Mouse (Mus musculus) G1E (cell line): ENCODE results near the gene Ctbs. TPM values are rescaled to one million over a fixed set of nuclear protein-coding genes. Genes with fewer than 3 reads are reported as not detected.

Source experiments
- ATAC-seq: 2 replicates; pipeline ENCODE4 v1.8.0; 2016; ENCODE audit warnings: mild to moderate bottlenecking; ENCODE audit not compliant: insufficient number of reproducible peaks, poor library complexity, low FRiP score, severe bottlenecking; ENCODE audit errors: extremely low read depth
- DNase-seq: peaks from one replicate; pipeline ENCODE4 v3.0.0; 2012; ENCODE audit warnings: low spot score
- H3K27me3 ChIP-seq: 2 replicates; pipeline ENCODE4 v1.6.1; 2012; ENCODE audit warnings: mild to moderate bottlenecking, low read length, inconsistent platforms; ENCODE audit not compliant: insufficient read depth
- H3K36me3 ChIP-seq: replicated peaks from 2 replicates; pipeline ENCODE3; 2012; ENCODE audit warnings: mild to moderate bottlenecking, inconsistent platforms
- H3K4me1 ChIP-seq: 2 replicates; pipeline ENCODE4 v1.6.1; 2012; ENCODE audit warnings: low read depth, low read length, inconsistent platforms, mixed read lengths; ENCODE audit not compliant: insufficient read depth
- H3K4me3 ChIP-seq: 2 replicates; pipeline ENCODE4 v1.5.1; 2012; ENCODE audit warnings: low read depth, mild to moderate bottlenecking, inconsistent platforms, low read length, moderate library complexity, mixed read lengths
- H3K9me3 ChIP-seq: replicated peaks from 2 replicates; pipeline ENCODE4 v1.6.1; 2012; ENCODE audit warnings: inconsistent platforms
- CTCF ChIP-seq: IDR thresholded peaks from 2 replicates; pipeline ENCODE4 v1.5.1; 2012; ENCODE audit warnings: low read depth, low read length, inconsistent platforms, mixed read lengths
- GATA1 ChIP-seq: IDR thresholded peaks from 2 replicates; pipeline ENCODE4 v1.6.1; 2012; ENCODE audit warnings: borderline replicate concordance, low read length, inconsistent platforms, mixed read lengths
- GATA2 ChIP-seq: IDR thresholded peaks from 2 replicates; pipeline ENCODE4 v1.6.1; 2012; ENCODE audit warnings: low read depth, low read length, inconsistent platforms, borderline replicate concordance
- POLR2AphosphoS5 ChIP-seq: IDR thresholded peaks from 2 replicates; pipeline ENCODE4 v1.6.1; 2012; ENCODE audit warnings: low read depth, low read length, inconsistent platforms; ENCODE audit not compliant: insufficient replicate concordance
- TAL1 ChIP-seq: conservative IDR thresholded peaks from 2 replicates; pipeline ENCODE4 v1.6.1; 2012; ENCODE audit warnings: low read depth, low read length, inconsistent platforms, mixed read lengths
- polyA plus RNA-seq: library from polyadenylated mRNA; stranded (reverse); fragments of >175 nt; gene quantifications from 2 replicates; pipeline ENCODE4 v1.2.3, GENCODE M21; 2012
- total RNA-seq, 2 experiments: library from RNA; stranded (forward) in 1 of 2; stranded (reverse) in 1 of 2; fragments of 200-1000 nt in 1 of 2; fragments of >200 nt in 1 of 2; fragmentation: Nextera tagmentation in 1 of 2; gene quantifications; 2 replicates each; pipeline ENCODE4 v1.2.3; 2014 to 2017

Ctbs gene
- total and polyA plus RNA-seq, 3 experiments: 14.7 to 40.9 (median 20.5) TPM

- H3K4me3 ChIP-seq: peak overlapping the region; percentile 89; the same call in 1 of the 2 replicates
- H3K27me3 ChIP-seq: no peaks in the 10 kb centered on the region
- TF ChIP-seq CTCF: no peak
- TF ChIP-seq GATA2: no peak
- no peak for TF ChIP-seq GATA1
- TF ChIP-seq POLR2AphosphoS5: no peak
- TF ChIP-seq TAL1: no peak
- DNase-seq (no peak), ATAC-seq (no peak)
- H3K36me3 ChIP-seq: peaks cover 45% of the 10 kb centered on the region
- H3K4me1 ChIP-seq: peaks cover 41% of the 10 kb centered on the region
- no peaks in the 10 kb centered on the region for H3K9me3 ChIP-seq
Observed at GRCm38 (mm10) chr3:146501601-146502123, 52.1 kb downstream of the Ctbs start.

- Histone ChIP-seq H3K36me3 (peaks cover 85% of the 10 kb centered on the region), H3K9me3 (no peaks in the 10 kb centered on the region), H3K27me3 (no peaks in the 10 kb centered on the region), H3K4me1 (peaks cover 24% of the 10 kb centered on the region), H3K4me3 (no peak overlapping the region)
- ATAC-seq (no peak), DNase-seq (no peak)
- TF ChIP-seq GATA1 (no peak), TAL1 (no peak)
Observed at GRCm38 (mm10) chr3:146506711-146507110, 57.1 kb downstream of the Ctbs start.

Other genes with a start within 250 kb of the Ctbs start
- gene Lpar3, start 228.8 kb upstream of the Ctbs start, total RNA-seq (2014; fragmentation: Nextera tagmentation): not detected in 2 replicates
- 0.11 TPM in 1 of 2 replicates, not detected in the other for gene Lpar3, start 228.8 kb upstream of the Ctbs start, total RNA-seq (2017)
- not detected in 2 replicates for gene Lpar3, start 228.8 kb upstream of the Ctbs start, polyA plus RNA-seq
- 64.0 and 74.2 TPM in 2 replicates for gene Ssx2ip, start 45.2 kb upstream of the Ctbs start, total RNA-seq (2014; fragmentation: Nextera tagmentation)
- gene Ssx2ip, start 45.2 kb upstream of the Ctbs start, total RNA-seq (2017): 53.4 and 58.6 TPM in 2 replicates
- 12.8 and 13.7 TPM in 2 replicates for gene Ssx2ip, start 45.2 kb upstream of the Ctbs start, polyA plus RNA-seq
- gene Spata1, start 50.0 kb downstream of the Ctbs start, total RNA-seq (2014; fragmentation: Nextera tagmentation): 14.9 and 19.7 TPM in 2 replicates
- 11.6 and 20.4 TPM in 2 replicates for gene Spata1, start 50.0 kb downstream of the Ctbs start, total RNA-seq (2017)
- gene Spata1, start 50.0 kb downstream of the Ctbs start, polyA plus RNA-seq: 1.3 and 1.6 TPM in 2 replicates
- gene Gng5, start 50.0 kb downstream of the Ctbs start, total RNA-seq (2014; fragmentation: Nextera tagmentation): 287 and 297 TPM in 2 replicates
- gene Gng5, start 50.0 kb downstream of the Ctbs start, total RNA-seq (2017): 299 and 354 TPM in 2 replicates
- 191 and 352 TPM in 2 replicates for gene Gng5, start 50.0 kb downstream of the Ctbs start, polyA plus RNA-seq
- 95.6 and 103 TPM in 2 replicates for gene Rpf1, start 71.6 kb downstream of the Ctbs start, total RNA-seq (2014; fragmentation: Nextera tagmentation)
- gene Rpf1, start 71.6 kb downstream of the Ctbs start, total RNA-seq (2017): 99.9 and 111 TPM in 2 replicates
- 26.9 and 27.2 TPM in 2 replicates for gene Rpf1, start 71.6 kb downstream of the Ctbs start, polyA plus RNA-seq
- gene Uox, start 120.6 kb downstream of the Ctbs start, total RNA-seq (2014; fragmentation: Nextera tagmentation): not detected in 2 replicates
- gene Uox, start 120.6 kb downstream of the Ctbs start, total RNA-seq (2017): 0.22 TPM in 1 of 2 replicates, not detected in the other
- gene Uox, start 120.6 kb downstream of the Ctbs start, polyA plus RNA-seq: not detected in 2 replicates
- not detected in 2 replicates for gene Dnase2b, start 165.8 kb downstream of the Ctbs start, total RNA-seq (2014; fragmentation: Nextera tagmentation)
- gene Dnase2b, start 165.8 kb downstream of the Ctbs start, total RNA-seq (2017): 1.4 and 1.6 TPM in 2 replicates
- gene Dnase2b, start 165.8 kb downstream of the Ctbs start, polyA plus RNA-seq: not detected in 2 replicates
- not detected in 2 replicates for gene 4930503B20Rik, start 201.5 kb downstream of the Ctbs start, total RNA-seq (2014; fragmentation: Nextera tagmentation)
- 0.44 and 0.52 TPM in 2 replicates for gene 4930503B20Rik, start 201.5 kb downstream of the Ctbs start, total RNA-seq (2017)
- not detected in 2 replicates for gene 4930503B20Rik, start 201.5 kb downstream of the Ctbs start, polyA plus RNA-seq
- not detected in 2 replicates for gene Samd13, start 235.8 kb downstream of the Ctbs start, total RNA-seq (2014; fragmentation: Nextera tagmentation)
- gene Samd13, start 235.8 kb downstream of the Ctbs start, total RNA-seq (2017): 1.8 and 2.1 TPM in 2 replicates
- 0.09 and 0.10 TPM in 2 replicates for gene Samd13, start 235.8 kb downstream of the Ctbs start, polyA plus RNA-seq